Mouse (Mus musculus): Measurements from ENCODE around the gene Lmln.
A peak's percentile ranks its signal among the peaks of the same experiment; 100 is the strongest.
"Not testable (repeated sequence)": the region's sequence is repeated elsewhere in the genome, so short reads cannot be mapped to it uniquely, and the experiment has no call there.

The Lmln gene

GRCm38 (mm10) chr16:33062024-33062681 lies at the start of gene Lmln:
TSS of gene Lmln (plus strand) at chr16:33062521.
- peak; percentile 73 to 89 for DNase-seq (ENCODE audit: low spot score in 2 of 2)

- no peak for DNase-seq (ENCODE audit: low spot score in 2 of 2)
Measured at GRCm38 (mm10) chr16:33013801-33014200, 48.5 kb upstream of the Lmln start.

- no peak for DNase-seq (ENCODE audit: low spot score in 2 of 2)
Measured at GRCm38 (mm10) chr16:33014921-33015320, 47.4 kb upstream of the Lmln start.

- DNase-seq (ENCODE audit: low spot score in 2 of 2) = no peak
Measured at GRCm38 (mm10) chr16:33015396-33015907, 46.9 kb upstream of the Lmln start.

- DNase-seq (ENCODE audit: low spot score in 2 of 2) = no peak
Measured at GRCm38 (mm10) chr16:33015986-33016385, 46.3 kb upstream of the Lmln start.

GRCm38 (mm10) chr16:33017677-33018349 lies 44.5 kb upstream of the Lmln start:
- peak in 1 of 2 experiments; percentile 5 for DNase-seq (ENCODE audit: low spot score in 2 of 2)

- peak in 1 of 2 experiments; percentile 28 for DNase-seq (ENCODE audit: low spot score in 2 of 2)
Measured at GRCm38 (mm10) chr16:33019117-33019770, 43.1 kb upstream of the Lmln start.

GRCm38 (mm10) chr16:33021381-33021780 lies 40.9 kb upstream of the Lmln start:
- no peak for DNase-seq (ENCODE audit: low spot score in 2 of 2)

- peak; percentile 84 to 86 for DNase-seq (ENCODE audit: low spot score in 2 of 2)
Measured at GRCm38 (mm10) chr16:33023750-33024149, 38.6 kb upstream of the Lmln start.

GRCm38 (mm10) chr16:33024456-33025104 lies 37.7 kb upstream of the Lmln start:
- no peak for DNase-seq (ENCODE audit: low spot score in 2 of 2)

- DNase-seq (ENCODE audit: low spot score in 2 of 2) = no peak
Measured at GRCm38 (mm10) chr16:33026357-33026756, 36.0 kb upstream of the Lmln start.

GRCm38 (mm10) chr16:33036006-33036405 lies 26.3 kb upstream of the Lmln start:
- no peak for DNase-seq (ENCODE audit: low spot score in 2 of 2)

GRCm38 (mm10) chr16:33042682-33043081 lies 19.6 kb upstream of the Lmln start:
- no peak for DNase-seq (ENCODE audit: low spot score in 2 of 2)

- no peak for DNase-seq (ENCODE audit: low spot score in 2 of 2)
Measured at GRCm38 (mm10) chr16:33043268-33043667, 19.1 kb upstream of the Lmln start.

GRCm38 (mm10) chr16:33048004-33048403 lies 14.3 kb upstream of the Lmln start:
- no peak for DNase-seq (ENCODE audit: low spot score in 2 of 2)

- no peak for DNase-seq (ENCODE audit: low spot score in 2 of 2)
Measured at GRCm38 (mm10) chr16:33048686-33049085, 13.6 kb upstream of the Lmln start.

GRCm38 (mm10) chr16:33049809-33050208 lies 12.5 kb upstream of the Lmln start:
- no peak for DNase-seq (ENCODE audit: low spot score in 2 of 2)

GRCm38 (mm10) chr16:33053141-33053540 lies 9.2 kb upstream of the Lmln start:
- DNase-seq (ENCODE audit: low spot score in 2 of 2) = no peak

- not testable (repeated sequence) for DNase-seq (ENCODE audit: low spot score in 2 of 2)
Measured at GRCm38 (mm10) chr16:33054927-33055326, 7.4 kb upstream of the Lmln start.

GRCm38 (mm10) chr16:33055655-33056054 lies 6.7 kb upstream of the Lmln start:
- DNase-seq (ENCODE audit: low spot score in 2 of 2) = no peak

- DNase-seq (ENCODE audit: low spot score in 2 of 2) = peak; percentile 86 to 87
Measured at GRCm38 (mm10) chr16:33056095-33056785, 6.1 kb upstream of the Lmln start, which contains the start of the genes Iqcg and Rpl35a. TSS of gene Iqcg (minus strand) at chr16:33056218. TSS of gene Rpl35a (plus strand) at chr16:33056453.

Measured in urinary bladder, postnatal 36 days (tissue).